Mouse (Mus musculus): ENCODE data around the gene Timeless. TPM values are rescaled to one million over a fixed set of nuclear protein-coding genes. Genes with fewer than 3 reads are reported as not detected.
"Not testable (repeated sequence)": the region's sequence is repeated elsewhere in the genome, so short reads cannot be mapped to it uniquely, and the experiment has no call there.

Timeless gene
- polyA plus RNA-seq, 1 experiment from 2014 or later = 68.2 TPM

DNA sequence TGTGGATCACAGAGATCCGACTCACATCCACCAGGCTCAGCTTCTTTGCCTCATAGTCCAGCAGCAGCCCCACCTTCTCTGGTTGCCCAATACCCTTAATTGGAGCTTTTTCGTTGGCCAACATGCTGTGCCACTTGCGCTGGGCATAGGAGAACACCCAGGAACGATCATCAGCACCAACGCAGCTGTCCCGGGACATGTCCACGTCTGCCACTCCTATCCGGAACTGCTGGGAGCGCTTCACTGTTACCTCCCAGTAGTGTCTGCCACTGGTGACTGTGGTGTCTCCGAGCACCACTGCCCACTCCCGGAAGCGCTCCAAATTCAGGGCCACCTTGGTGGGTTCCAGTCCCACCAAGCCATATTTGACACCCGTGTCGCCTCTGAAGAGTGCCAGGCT lies 20.9 kb upstream of the Timeless start:
- WGBS = 23% methylated on average over 14 of the region's 14 CpGs
- H3K36me3 ChIP-seq (ENCODE audit: control insufficient read depth, insufficient read depth, low read length) = peaks cover 14% of the 10 kb centered on the region
- H3K27me3 ChIP-seq (ENCODE audit: control insufficient read depth, insufficient read depth, low read length) = 0 out of 2 replicates have a peak, but pooled peaks cover 6% of the 10 kb centered on the region
- no peak overlapping the region for H3K27ac ChIP-seq (ENCODE audit: low read depth, low read length)
- peak overlapping the region; percentile 70 for H3K9ac ChIP-seq (ENCODE audit: low read depth, low read length)
- H3K9me3 ChIP-seq (ENCODE audit: control insufficient read depth, low read length) = no peaks in the 10 kb centered on the region
- H3K4me2 ChIP-seq (replicated peaks; ENCODE audit: low read depth, low read length) = peak overlapping the region; percentile 92
- peaks cover 8% of the 10 kb centered on the region; the same call in 1 of the 2 replicates for H3K4me1 ChIP-seq (ENCODE audit: control insufficient read depth, insufficient read depth, low read length)
- H3K4me3 ChIP-seq (ENCODE audit: low read length) = peak overlapping the region; percentile 84
- no peak; the same call in 1 of the 2 replicates for ATAC-seq (ENCODE audit: low FRiP score, low TSS enrichment)

DNA sequence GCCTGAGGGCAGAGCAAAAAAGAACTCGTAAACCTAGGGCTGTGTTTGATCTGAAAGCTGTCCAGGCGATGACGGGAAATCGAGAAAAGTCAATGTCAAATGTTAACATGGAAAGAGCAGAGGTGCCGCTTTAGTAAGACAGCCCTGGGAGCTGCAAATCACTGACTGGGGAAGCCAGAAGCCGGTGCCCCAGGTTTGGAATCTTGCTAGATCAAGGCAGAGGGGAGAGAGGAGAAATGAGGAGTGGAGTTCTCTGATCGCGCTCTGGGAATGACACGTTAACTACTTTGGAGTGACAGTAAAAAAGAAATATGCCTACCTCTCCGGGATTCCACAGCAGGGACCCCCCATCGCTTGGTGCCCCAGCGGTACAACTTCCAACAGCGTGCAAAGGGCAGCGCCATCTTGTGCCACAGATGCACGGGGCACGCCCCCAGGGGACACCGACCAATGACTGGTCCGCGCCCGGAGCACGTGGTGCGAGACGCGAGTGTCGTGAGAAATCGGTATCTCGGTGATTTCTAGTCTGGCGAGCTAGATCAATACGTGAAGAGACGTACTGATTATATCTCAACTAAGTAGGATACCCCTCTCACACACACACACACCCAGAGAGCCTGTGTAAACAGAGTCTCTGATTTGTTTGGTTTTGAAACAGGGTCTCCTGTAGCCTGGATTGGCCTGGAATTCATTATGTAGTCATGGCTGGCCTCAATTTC lies 20.3 kb upstream of the Timeless start, which contains the start of gene Spryd4:
TSS of gene Spryd4 (minus strand) at position 418 of the 719 bp plus-strand sequence.
- Histone ChIP-seq H3K9me3 (ENCODE audit: control insufficient read depth, low read length) (no peaks in the 10 kb centered on the region), H3K27ac (ENCODE audit: low read depth, low read length) (0 out of 2 replicates have a peak within 1 kb of the TSS, but pooled peaks have one; percentile 6), H3K36me3 (ENCODE audit: control insufficient read depth, insufficient read depth, low read length) (peaks cover 8% of the 10 kb centered on the region), H3K27me3 (ENCODE audit: control insufficient read depth, insufficient read depth, low read length) (0 out of 2 replicates have a peak, but pooled peaks cover 6% of the 10 kb centered on the region), H3K4me2 (replicated peaks; ENCODE audit: low read depth, low read length) (peak within 1 kb of the TSS; percentile 92), H3K4me1 (ENCODE audit: control insufficient read depth, insufficient read depth, low read length) (peaks cover 8% of the 10 kb centered on the region; the same call in 1 of the 2 replicates), H3K4me3 (ENCODE audit: low read length) (peak within 1 kb of the TSS; percentile 84), H3K9ac (ENCODE audit: low read depth, low read length) (peak within 1 kb of the TSS; percentile 70)
- ATAC-seq (ENCODE audit: low FRiP score, low TSS enrichment) = peak; percentile 91
- WGBS = under 1% methylated on average over 30 of the region's 30 CpGs

DNA sequence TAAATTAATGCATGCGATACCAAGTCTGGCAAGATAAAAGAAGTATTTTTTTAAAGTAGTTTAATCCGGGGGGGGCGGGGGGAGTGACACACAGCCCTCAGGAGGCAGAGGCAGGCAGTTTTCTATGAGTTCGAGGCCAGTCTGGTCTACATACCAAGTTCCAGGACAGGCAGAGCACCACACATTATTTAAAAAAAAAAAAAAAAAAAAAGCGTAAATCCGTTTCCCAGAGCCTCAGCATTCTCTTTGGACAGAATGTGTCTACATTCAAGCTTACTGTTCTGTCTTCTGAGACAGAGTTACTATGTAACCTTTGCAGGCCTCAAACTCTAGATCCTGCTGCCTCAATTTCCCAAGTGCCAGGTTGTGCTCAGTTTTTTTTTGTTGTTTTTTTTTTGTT lies 19.7 kb upstream of the Timeless start:
- H3K36me3 ChIP-seq (ENCODE audit: control insufficient read depth, insufficient read depth, low read length) = peaks cover 5% of the 10 kb centered on the region
- 0 out of 2 replicates have a peak overlapping the region, but pooled peaks have one; percentile 6 for H3K27ac ChIP-seq (ENCODE audit: low read depth, low read length)
- peaks cover 8% of the 10 kb centered on the region; the same call in 1 of the 2 replicates for H3K4me1 ChIP-seq (ENCODE audit: control insufficient read depth, insufficient read depth, low read length)
- 0 out of 2 replicates have a peak, but pooled peaks cover 6% of the 10 kb centered on the region for H3K27me3 ChIP-seq (ENCODE audit: control insufficient read depth, insufficient read depth, low read length)
- peak overlapping the region; percentile 84 for H3K4me3 ChIP-seq (ENCODE audit: low read length)
- no peaks in the 10 kb centered on the region for H3K9me3 ChIP-seq (ENCODE audit: control insufficient read depth, low read length)
- peak overlapping the region; percentile 92 for H3K4me2 ChIP-seq (replicated peaks; ENCODE audit: low read depth, low read length)
- H3K9ac ChIP-seq (ENCODE audit: low read depth, low read length) = 0 out of 2 replicates have a peak overlapping the region, but pooled peaks have one; percentile 70
- 0 out of 2 replicates have a peak, but pooled peaks have one; percentile 10 for ATAC-seq (ENCODE audit: low FRiP score, low TSS enrichment)
- 58% methylated on average over 6 of the region's 6 CpGs for WGBS

DNA sequence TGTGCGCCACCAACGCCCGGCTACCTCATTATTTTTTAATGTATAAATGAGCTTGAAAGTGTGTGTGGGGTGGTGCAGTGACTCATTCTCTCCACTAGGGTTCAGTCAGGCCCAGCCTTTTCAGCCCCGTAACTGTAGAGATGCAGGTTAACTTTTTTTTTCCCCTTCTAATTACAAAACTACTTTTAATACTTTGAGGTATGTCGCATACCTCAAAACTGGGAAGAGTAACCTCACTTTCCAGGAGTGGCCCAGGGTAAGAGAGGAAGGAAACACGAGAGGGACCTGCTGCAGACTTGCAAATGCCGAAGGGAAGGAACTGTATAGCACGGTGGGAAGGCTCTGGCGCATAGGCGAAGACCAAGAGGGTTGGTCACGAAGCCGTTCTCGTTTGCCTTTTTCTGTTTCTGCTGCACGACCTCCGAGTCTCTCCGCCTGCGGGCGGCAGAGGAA lies 19.0 kb upstream of the Timeless start:
- H3K27me3 ChIP-seq (ENCODE audit: control insufficient read depth, insufficient read depth, low read length) = 0 out of 2 replicates have a peak, but pooled peaks cover 6% of the 10 kb centered on the region
- H3K27ac ChIP-seq (ENCODE audit: low read depth, low read length) = no peak overlapping the region
- peak; percentile 53 for ATAC-seq (ENCODE audit: low FRiP score, low TSS enrichment)
- peaks cover 8% of the 10 kb centered on the region; the same call in 1 of the 2 replicates for H3K4me1 ChIP-seq (ENCODE audit: control insufficient read depth, insufficient read depth, low read length)
- H3K4me3 ChIP-seq (ENCODE audit: low read length) = peak overlapping the region; percentile 32
- H3K36me3 ChIP-seq (ENCODE audit: control insufficient read depth, insufficient read depth, low read length) = peaks cover 5% of the 10 kb centered on the region
- 2% methylated on average over 18 of the region's 18 CpGs for WGBS
- H3K9me3 ChIP-seq (ENCODE audit: control insufficient read depth, low read length) = no peaks in the 10 kb centered on the region
- H3K9ac ChIP-seq (ENCODE audit: low read depth, low read length) = peak overlapping the region; percentile 45; the same call in 1 of the 2 replicates
- peak overlapping the region; percentile 54 for H3K4me2 ChIP-seq (replicated peaks; ENCODE audit: low read depth, low read length)

DNA sequence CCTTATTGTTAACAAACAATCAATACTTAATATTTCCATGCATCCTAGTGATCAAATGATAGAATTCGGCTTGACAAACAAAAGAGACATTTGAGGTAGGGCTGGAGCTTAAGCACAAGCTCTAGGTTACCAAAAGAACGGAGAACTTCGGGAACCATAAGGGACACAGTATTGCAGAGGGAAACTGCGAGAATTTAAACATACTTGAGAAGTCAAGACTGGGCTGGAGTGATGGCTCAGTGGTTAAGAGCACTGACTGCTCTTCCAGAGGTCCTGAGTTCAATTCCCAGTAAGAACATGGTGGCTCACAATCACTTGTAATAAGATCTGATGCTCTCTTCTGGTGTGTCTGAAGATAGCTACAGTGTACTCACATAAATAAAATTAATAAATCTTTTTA lies 17.8 kb upstream of the Timeless start:
- H3K4me2 ChIP-seq (replicated peaks; ENCODE audit: low read depth, low read length); ATAC-seq (ENCODE audit: low FRiP score, low TSS enrichment); H3K9ac ChIP-seq (ENCODE audit: low read depth, low read length); H3K36me3 ChIP-seq (ENCODE audit: control insufficient read depth, insufficient read depth, low read length); H3K27ac ChIP-seq (ENCODE audit: low read depth, low read length); H3K9me3 ChIP-seq (ENCODE audit: control insufficient read depth, low read length); H3K27me3 ChIP-seq (ENCODE audit: control insufficient read depth, insufficient read depth, low read length); H3K4me3 ChIP-seq (ENCODE audit: low read length); H3K4me1 ChIP-seq (ENCODE audit: control insufficient read depth, insufficient read depth, low read length): not testable (repeated sequence)
- WGBS = 85% methylated on average over 4 of the region's 4 CpGs

DNA sequence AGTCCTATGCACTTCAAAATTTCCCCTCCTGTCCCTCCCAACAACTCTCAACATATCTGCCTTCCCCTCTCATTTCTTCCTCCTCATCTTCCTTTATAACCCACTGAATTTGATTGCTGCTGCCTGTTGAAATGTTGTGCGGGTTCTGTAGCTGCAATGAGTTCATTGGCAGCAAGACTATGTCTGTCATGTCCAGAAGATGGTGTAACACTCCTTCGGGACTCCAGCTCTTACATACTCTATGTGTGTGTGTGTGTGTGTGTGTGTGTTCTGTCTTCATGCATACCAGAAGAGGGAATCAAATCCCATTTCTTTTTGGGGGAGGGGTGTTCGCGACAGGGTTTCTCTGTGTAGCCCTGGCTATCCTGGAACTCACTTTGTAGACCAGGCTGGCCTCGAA lies 16.9 kb upstream of the Timeless start:
- Histone ChIP-seq H3K27ac (ENCODE audit: low read depth, low read length) (no peak overlapping the region), H3K9me3 (ENCODE audit: control insufficient read depth, low read length) (no peaks in the 10 kb centered on the region), H3K9ac (ENCODE audit: low read depth, low read length) (no peak overlapping the region), H3K4me2 (replicated peaks; ENCODE audit: low read depth, low read length) (no peak overlapping the region), H3K4me3 (ENCODE audit: low read length) (no peak overlapping the region), H3K4me1 (ENCODE audit: control insufficient read depth, insufficient read depth, low read length) (peaks cover 8% of the 10 kb centered on the region; the same call in 1 of the 2 replicates), H3K36me3 (ENCODE audit: control insufficient read depth, insufficient read depth, low read length) (peaks cover 5% of the 10 kb centered on the region), H3K27me3 (ENCODE audit: control insufficient read depth, insufficient read depth, low read length) (0 out of 2 replicates have a peak, but pooled peaks cover 6% of the 10 kb centered on the region)
- 88% methylated on average over 5 of the region's 5 CpGs for WGBS
- ATAC-seq (ENCODE audit: low FRiP score, low TSS enrichment) = no peak

DNA sequence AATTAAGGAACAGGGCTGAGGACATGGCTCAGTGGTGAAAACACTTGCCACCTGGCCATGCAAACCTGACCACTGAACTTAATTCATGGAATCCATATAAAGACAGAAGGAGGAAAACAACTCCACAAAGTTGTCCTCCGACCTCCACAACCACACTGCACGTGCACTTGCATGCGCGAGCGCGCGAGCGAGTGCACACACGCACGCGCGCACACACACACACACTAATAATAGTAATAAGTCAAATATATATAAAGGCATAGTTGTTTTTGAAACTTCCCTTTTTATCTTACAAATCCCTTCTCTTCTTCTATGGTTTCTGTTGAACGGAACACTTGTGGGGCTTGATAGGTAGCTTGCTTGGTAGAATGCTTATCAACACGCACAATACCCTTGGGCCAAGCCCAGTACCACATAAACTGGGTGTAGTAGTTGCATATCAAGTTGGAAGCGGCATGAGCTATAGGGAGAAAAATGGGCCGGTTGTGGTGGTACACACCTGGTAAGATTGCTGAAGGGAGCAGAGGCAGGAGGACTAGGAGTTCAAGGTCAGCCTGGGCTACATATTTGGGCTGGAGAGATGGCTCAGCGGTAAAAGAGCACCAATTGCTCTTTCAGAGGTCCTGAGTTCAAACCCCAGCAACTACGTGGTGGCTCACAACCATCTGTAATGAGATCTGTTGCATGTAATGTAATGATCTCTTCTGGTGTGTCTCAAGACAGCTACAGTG lies 13.3 kb upstream of the Timeless start:
- no peaks in the 10 kb centered on the region for H3K4me1 ChIP-seq (ENCODE audit: control insufficient read depth, insufficient read depth, low read length)
- no peak for ATAC-seq (ENCODE audit: low FRiP score, low TSS enrichment)
- no peaks in the 10 kb centered on the region for H3K9me3 ChIP-seq (ENCODE audit: control insufficient read depth, low read length)
- H3K4me2 ChIP-seq (replicated peaks; ENCODE audit: low read depth, low read length) = no peak overlapping the region
- no peak overlapping the region for H3K9ac ChIP-seq (ENCODE audit: low read depth, low read length)
- H3K4me3 ChIP-seq (ENCODE audit: low read length) = no peak overlapping the region
- 91% methylated on average over 18 of the region's 18 CpGs for WGBS
- 0 out of 2 replicates have a peak, but pooled peaks cover 4% of the 10 kb centered on the region for H3K27me3 ChIP-seq (ENCODE audit: control insufficient read depth, insufficient read depth, low read length)
- no peak overlapping the region for H3K27ac ChIP-seq (ENCODE audit: low read depth, low read length)
- no peaks in the 10 kb centered on the region for H3K36me3 ChIP-seq (ENCODE audit: control insufficient read depth, insufficient read depth, low read length)

DNA sequence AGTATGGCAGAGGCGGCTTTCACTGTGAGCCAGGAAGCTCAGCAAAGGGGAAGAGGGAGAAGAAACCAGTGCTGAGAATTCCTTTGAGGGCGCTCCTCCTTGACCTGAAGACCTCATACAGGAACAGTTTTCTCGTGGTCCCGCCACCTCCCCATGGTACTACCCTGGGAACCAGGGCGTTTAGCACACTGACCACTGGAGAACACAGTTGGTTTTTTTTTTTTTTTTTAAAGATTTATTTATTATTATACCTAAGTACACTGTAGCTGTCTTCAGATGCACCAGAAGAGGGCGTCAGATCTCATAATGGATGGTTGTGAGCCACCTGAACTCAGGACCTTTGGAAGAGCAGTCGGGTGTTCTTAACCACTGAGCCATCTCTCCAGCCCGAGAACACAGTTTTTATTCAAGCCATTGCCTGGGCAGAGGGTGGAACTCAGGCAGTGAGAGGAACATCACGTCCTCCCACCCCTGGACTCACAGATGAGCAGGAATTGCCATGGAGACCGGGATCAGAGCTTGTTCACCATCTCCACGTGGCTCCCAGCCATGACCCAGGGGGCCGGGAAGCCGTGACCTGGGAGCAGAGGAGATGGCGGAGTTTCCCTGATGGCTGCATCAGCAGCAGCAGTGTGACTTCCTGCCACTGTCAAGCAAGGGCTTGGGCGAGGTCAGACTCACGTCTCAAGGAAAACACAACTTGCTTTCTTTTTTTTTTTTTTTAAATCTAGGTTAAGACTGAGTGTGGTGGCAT lies 10.2 kb upstream of the Timeless start:
- whole genome bisulfite sequencing = 43% methylated on average over 16 of the region's 16 CpGs
- H3K9me3 ChIP-seq (ENCODE audit: control insufficient read depth, low read length) = no peaks in the 10 kb centered on the region
- no peak for ATAC-seq (ENCODE audit: low FRiP score, low TSS enrichment)
- no peak overlapping the region for H3K4me3 ChIP-seq (ENCODE audit: low read length)
- H3K4me1 ChIP-seq (ENCODE audit: control insufficient read depth, insufficient read depth, low read length) = no peaks in the 10 kb centered on the region
- H3K36me3 ChIP-seq (ENCODE audit: control insufficient read depth, insufficient read depth, low read length) = no peaks in the 10 kb centered on the region
- no peak overlapping the region for H3K4me2 ChIP-seq (replicated peaks; ENCODE audit: low read depth, low read length)
- H3K27me3 ChIP-seq (ENCODE audit: control insufficient read depth, insufficient read depth, low read length) = no peaks in the 10 kb centered on the region
- H3K27ac ChIP-seq (ENCODE audit: low read depth, low read length) = no peak overlapping the region
- no peak overlapping the region for H3K9ac ChIP-seq (ENCODE audit: low read depth, low read length)

Measured in kidney, embryonic 14.5 days (tissue).